Mouse (Mus musculus): ENCODE results near the gene Dock4. TPM values are rescaled to one million over a fixed set of nuclear protein-coding genes. Genes with fewer than 3 reads are reported as not detected.

The Dock4 gene
- polyA plus RNA-seq, 1 experiment from 2014 or later: 1.8 TPM

DNA sequence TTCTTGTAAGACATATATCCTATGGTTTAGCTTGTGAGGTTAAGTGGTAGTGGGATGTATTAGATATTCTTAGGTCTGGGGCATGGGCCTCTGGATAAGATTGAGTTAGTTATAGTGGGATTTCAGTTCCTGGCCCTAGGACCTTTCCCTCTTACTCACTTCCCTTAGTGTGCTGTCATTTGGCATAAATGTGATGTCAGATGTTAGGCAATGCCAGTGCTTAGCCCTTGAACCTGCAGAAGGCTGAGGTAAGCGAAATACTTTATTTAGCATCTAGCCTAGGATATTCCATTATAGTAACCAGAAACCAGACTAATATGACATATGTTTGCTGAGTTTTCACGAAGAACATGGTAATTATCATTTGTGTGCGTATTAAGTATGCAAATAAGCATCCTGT, 105.6 kb downstream of the Dock4 start:
- H3K4me2 ChIP-seq (replicated peaks; ENCODE audit: low read depth): no peak overlapping the region
- no peak overlapping the region for H3K27ac ChIP-seq (ENCODE audit: low read depth, low read length)
- no peaks in the 10 kb centered on the region for H3K27me3 ChIP-seq (replicated peaks; ENCODE audit: control insufficient read depth, insufficient read depth, low read length)
- no peak overlapping the region for H3K4me3 ChIP-seq (ENCODE audit: low read depth, low read length)
- TF ChIP-seq CTCF (IDR thresholded peaks at IDR 0.05; ENCODE audit: low read depth): no peak
- ATAC-seq: no peak
- WGBS: 90% methylated on average over 3 of the region's 3 CpGs
- H3K9ac ChIP-seq (ENCODE audit: low read depth, low read length): no peak overlapping the region
- H3K9me3 ChIP-seq (ENCODE audit: control insufficient read depth): no peaks in the 10 kb centered on the region
- no peaks in the 10 kb centered on the region for H3K36me3 ChIP-seq (ENCODE audit: control insufficient read depth, insufficient read depth)
- H3K4me1 ChIP-seq (replicated peaks; ENCODE audit: control insufficient read depth, insufficient read depth, low read length): no peaks in the 10 kb centered on the region

DNA sequence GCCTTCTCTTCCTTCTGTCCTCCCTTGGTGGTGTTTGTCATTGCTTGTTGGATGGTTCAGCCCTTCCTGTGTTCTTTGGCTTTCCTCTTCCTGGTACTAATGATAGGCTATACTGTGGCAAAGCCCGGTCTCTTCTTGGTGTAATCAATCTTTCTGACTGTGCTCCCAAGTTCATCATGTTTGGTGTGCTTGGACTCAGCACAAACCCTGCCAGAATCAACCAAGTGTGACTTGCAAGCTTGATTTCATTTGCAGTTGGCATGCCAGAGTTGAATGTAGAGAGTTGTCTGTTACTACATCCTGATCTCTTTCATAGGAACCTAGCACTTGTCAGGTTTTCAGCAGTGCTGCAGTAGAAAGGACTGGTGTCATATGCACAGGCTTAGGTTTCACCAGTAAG, 106.4 kb downstream of the Dock4 start:
- ATAC-seq: no peak
- Histone ChIP-seq H3K36me3 (ENCODE audit: control insufficient read depth, insufficient read depth) (no peaks in the 10 kb centered on the region), H3K9ac (ENCODE audit: low read depth, low read length) (no peak overlapping the region), H3K4me2 (replicated peaks; ENCODE audit: low read depth) (no peak overlapping the region), H3K4me1 (replicated peaks; ENCODE audit: control insufficient read depth, insufficient read depth, low read length) (no peaks in the 10 kb centered on the region), H3K27ac (ENCODE audit: low read depth, low read length) (no peak overlapping the region), H3K4me3 (ENCODE audit: low read depth, low read length) (no peak overlapping the region), H3K27me3 (replicated peaks; ENCODE audit: control insufficient read depth, insufficient read depth, low read length) (no peaks in the 10 kb centered on the region), H3K9me3 (ENCODE audit: control insufficient read depth) (no peaks in the 10 kb centered on the region)
- TF ChIP-seq CTCF (IDR thresholded peaks at IDR 0.05; ENCODE audit: low read depth): no peak
- WGBS: 43% methylated on average over 1 of the region's 1 CpGs

DNA sequence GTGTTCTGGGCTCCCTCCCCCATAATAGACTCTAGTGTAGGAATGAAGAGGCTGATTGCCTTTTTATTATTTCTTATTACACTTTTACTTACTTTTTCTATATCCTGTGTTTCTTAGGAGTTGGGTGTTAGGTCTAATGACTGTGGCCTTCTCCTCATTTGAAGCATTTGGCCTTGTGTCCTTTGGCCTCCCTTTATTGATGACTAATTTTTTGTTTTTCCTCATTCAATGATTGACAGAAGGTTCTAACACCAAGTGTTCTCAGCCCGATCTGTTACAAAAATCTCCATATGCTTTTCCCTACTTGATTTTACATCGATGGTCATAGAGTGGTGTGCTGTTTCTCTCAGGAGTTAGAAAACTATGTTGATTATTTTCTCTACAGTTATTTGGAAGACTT, 108.2 kb downstream of the Dock4 start:
- no peaks in the 10 kb centered on the region for H3K27me3 ChIP-seq (replicated peaks; ENCODE audit: control insufficient read depth, insufficient read depth, low read length)
- no peak for TF ChIP-seq CTCF (IDR thresholded peaks at IDR 0.05; ENCODE audit: low read depth)
- H3K9me3 ChIP-seq (ENCODE audit: control insufficient read depth): no peaks in the 10 kb centered on the region
- no peaks in the 10 kb centered on the region for H3K36me3 ChIP-seq (ENCODE audit: control insufficient read depth, insufficient read depth)
- no peak for ATAC-seq
- no peak overlapping the region for H3K27ac ChIP-seq (ENCODE audit: low read depth, low read length)
- no peak overlapping the region for H3K4me2 ChIP-seq (replicated peaks; ENCODE audit: low read depth)
- 90% methylated on average over 2 of the region's 2 CpGs for WGBS
- no peaks in the 10 kb centered on the region for H3K4me1 ChIP-seq (replicated peaks; ENCODE audit: control insufficient read depth, insufficient read depth, low read length)
- no peak overlapping the region for H3K9ac ChIP-seq (ENCODE audit: low read depth, low read length)
- H3K4me3 ChIP-seq (ENCODE audit: low read depth, low read length): no peak overlapping the region

DNA sequence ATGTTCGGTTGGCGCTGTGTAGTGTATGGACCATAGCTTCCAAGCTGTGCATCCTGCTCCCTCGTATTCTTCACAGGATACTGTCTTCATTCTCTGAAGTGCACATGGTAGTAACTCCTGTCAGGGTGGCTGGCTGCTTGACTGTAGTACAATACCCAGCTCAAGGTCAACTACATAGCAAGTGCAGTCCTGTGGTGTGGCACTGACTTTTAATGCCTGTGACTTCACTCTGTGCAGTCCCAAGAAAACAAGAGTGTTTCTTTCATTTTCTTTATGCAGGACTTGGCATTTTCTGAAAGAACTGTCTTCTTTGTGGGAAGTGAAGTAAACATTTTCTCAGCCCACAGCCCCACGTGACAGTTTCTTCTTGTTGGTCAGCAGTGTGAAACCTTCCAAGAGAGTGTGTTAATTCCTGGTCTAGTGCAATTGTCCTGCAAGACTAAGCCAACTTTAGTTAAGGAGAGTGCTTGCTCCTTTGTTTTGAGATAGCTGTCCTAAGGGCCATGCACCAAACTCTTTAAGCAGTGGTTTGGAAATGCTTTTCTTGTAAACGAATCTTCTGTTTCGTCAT, 109.3 kb downstream of the Dock4 start:
- Histone ChIP-seq H3K36me3 (ENCODE audit: control insufficient read depth, insufficient read depth) (no peaks in the 10 kb centered on the region), H3K27me3 (replicated peaks; ENCODE audit: control insufficient read depth, insufficient read depth, low read length) (no peaks in the 10 kb centered on the region), H3K4me2 (replicated peaks; ENCODE audit: low read depth) (no peak overlapping the region), H3K27ac (ENCODE audit: low read depth, low read length) (no peak overlapping the region), H3K9ac (ENCODE audit: low read depth, low read length) (no peak overlapping the region), H3K4me3 (ENCODE audit: low read depth, low read length) (no peak overlapping the region), H3K9me3 (ENCODE audit: control insufficient read depth) (no peaks in the 10 kb centered on the region), H3K4me1 (replicated peaks; ENCODE audit: control insufficient read depth, insufficient read depth, low read length) (no peaks in the 10 kb centered on the region)
- TF ChIP-seq CTCF (IDR thresholded peaks at IDR 0.05; ENCODE audit: low read depth): no peak
- ATAC-seq: no peak
- 83% methylated on average over 6 of the region's 6 CpGs for WGBS

DNA sequence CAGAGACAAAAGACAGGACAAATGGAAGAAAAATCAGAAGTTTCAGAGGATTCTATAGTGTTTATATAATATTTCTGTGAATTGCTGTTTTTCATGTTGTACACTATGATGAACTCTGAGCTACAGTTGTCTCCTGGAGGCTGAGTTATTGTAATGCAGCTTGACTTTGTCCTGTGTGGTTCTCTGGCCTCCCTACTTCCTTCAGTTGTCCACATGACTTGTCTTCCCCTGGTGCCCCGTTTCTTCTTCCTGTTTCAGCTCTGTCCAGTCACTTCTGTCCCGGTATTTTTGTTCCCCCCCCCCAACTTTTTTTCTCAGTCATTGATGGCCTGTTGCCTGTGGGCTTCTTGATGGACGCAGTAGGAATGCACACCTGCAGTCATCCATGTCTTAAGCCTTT, 112.8 kb downstream of the Dock4 start:
- no peaks in the 10 kb centered on the region for H3K27me3 ChIP-seq (replicated peaks; ENCODE audit: control insufficient read depth, insufficient read depth, low read length)
- no peak for ATAC-seq
- no peak overlapping the region for H3K9ac ChIP-seq (ENCODE audit: low read depth, low read length)
- H3K9me3 ChIP-seq (ENCODE audit: control insufficient read depth): no peaks in the 10 kb centered on the region
- H3K4me1 ChIP-seq (replicated peaks; ENCODE audit: control insufficient read depth, insufficient read depth, low read length): no peaks in the 10 kb centered on the region
- 70% methylated on average over 3 of the region's 3 CpGs for WGBS
- no peak for TF ChIP-seq CTCF (IDR thresholded peaks at IDR 0.05; ENCODE audit: low read depth)
- H3K27ac ChIP-seq (ENCODE audit: low read depth, low read length): no peak overlapping the region
- H3K4me3 ChIP-seq (ENCODE audit: low read depth, low read length): no peak overlapping the region
- no peak overlapping the region for H3K4me2 ChIP-seq (replicated peaks; ENCODE audit: low read depth)
- no peaks in the 10 kb centered on the region for H3K36me3 ChIP-seq (ENCODE audit: control insufficient read depth, insufficient read depth)

DNA sequence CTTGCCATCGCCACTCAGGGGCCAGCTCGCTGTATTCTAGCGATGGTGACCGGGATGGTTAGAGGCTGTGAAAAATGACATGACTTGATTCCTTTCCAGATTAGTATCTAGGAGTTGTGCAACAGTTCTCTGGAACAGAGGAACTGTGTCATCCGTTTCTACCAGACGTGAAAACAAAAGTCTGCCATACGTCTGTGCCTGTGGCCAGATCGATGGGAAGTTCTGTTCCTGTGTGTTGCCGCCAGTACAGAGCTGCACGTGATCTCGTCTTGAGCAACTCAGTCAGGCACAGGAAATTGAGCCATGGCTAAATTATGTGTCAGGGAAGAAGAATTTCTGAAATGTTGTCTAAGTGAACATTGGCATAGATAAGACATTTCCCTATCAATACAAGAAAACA, 113.4 kb downstream of the Dock4 start:
- no peak overlapping the region for H3K27ac ChIP-seq (ENCODE audit: low read depth, low read length)
- H3K9ac ChIP-seq (ENCODE audit: low read depth, low read length): no peak overlapping the region
- ATAC-seq: no peak
- H3K4me1 ChIP-seq (replicated peaks; ENCODE audit: control insufficient read depth, insufficient read depth, low read length): no peaks in the 10 kb centered on the region
- WGBS: 71% methylated on average over 11 of the region's 11 CpGs
- TF ChIP-seq CTCF (IDR thresholded peaks at IDR 0.05; ENCODE audit: low read depth): no peak
- no peaks in the 10 kb centered on the region for H3K27me3 ChIP-seq (replicated peaks; ENCODE audit: control insufficient read depth, insufficient read depth, low read length)
- no peak overlapping the region for H3K4me3 ChIP-seq (ENCODE audit: low read depth, low read length)
- H3K36me3 ChIP-seq (ENCODE audit: control insufficient read depth, insufficient read depth): no peaks in the 10 kb centered on the region
- no peaks in the 10 kb centered on the region for H3K9me3 ChIP-seq (ENCODE audit: control insufficient read depth)
- no peak overlapping the region for H3K4me2 ChIP-seq (replicated peaks; ENCODE audit: low read depth)

DNA sequence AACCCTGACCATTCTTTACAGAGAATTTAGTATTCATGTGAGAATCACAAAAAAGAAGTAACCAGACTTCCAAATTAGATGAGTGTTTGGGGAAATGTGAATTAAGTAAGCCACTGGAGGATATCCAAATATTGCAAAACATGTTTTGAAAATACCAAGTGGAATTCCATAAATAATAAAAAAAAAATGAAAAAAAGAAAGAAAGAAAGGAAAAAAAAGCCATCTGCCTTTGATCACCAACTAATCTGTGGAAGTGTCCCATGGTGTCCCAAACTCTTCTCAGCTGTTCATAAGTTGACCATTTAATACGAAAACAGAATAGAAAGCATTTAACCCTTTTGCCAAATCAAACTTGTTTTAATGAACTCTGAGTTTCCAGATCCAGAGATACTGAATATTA, 118.0 kb downstream of the Dock4 start:
- no peak for TF ChIP-seq CTCF (IDR thresholded peaks at IDR 0.05; ENCODE audit: low read depth)
- Histone ChIP-seq H3K9me3 (ENCODE audit: control insufficient read depth) (no peaks in the 10 kb centered on the region), H3K9ac (ENCODE audit: low read depth, low read length) (no peak overlapping the region), H3K27ac (ENCODE audit: low read depth, low read length) (no peak overlapping the region), H3K4me3 (ENCODE audit: low read depth, low read length) (no peak overlapping the region), H3K27me3 (replicated peaks; ENCODE audit: control insufficient read depth, insufficient read depth, low read length) (no peaks in the 10 kb centered on the region), H3K4me2 (replicated peaks; ENCODE audit: low read depth) (no peak overlapping the region), H3K36me3 (ENCODE audit: control insufficient read depth, insufficient read depth) (no peaks in the 10 kb centered on the region), H3K4me1 (replicated peaks; ENCODE audit: control insufficient read depth, insufficient read depth, low read length) (no peaks in the 10 kb centered on the region)
- no peak for ATAC-seq
- 75% methylated on average over 1 of the region's 1 CpGs for WGBS
